Mouse (Mus musculus): ENCODE measurements at regions not wholly inside any gene's neighbourhood (a gene's known extent, or its start where the extent isn't known, plus 50 kb on each side); places are given as distances from the start of the nearest gene placed in this dataset.

DNA sequence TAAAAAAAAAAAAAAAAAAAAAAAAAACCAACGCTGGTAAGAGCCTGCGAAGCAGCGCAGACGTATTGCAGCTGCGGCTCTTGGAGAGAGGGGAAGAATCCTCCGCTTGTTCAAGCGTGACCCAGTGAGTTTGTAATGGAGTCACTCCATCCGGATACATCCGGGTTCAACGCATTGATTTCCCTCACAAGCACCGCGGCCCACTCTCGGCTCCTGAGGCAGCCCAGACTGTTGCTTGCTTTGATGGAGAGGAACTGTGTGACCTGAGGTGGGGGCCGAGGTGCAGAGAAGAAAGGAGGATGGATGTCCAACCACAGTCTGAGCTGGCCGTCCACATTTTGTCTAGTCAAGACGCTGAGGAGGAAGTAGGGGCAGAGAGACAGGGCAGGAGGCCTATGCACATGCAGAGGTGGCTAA, 68.0 kb upstream of the Arhgap5 start:
- H3K27me3 ChIP-seq (replicated peaks; ENCODE audit: control insufficient read depth, insufficient read depth, low read length), result no peaks in the 10 kb centered on the region
- no peak overlapping the region for H3K27ac ChIP-seq (replicated peaks; ENCODE audit: low read depth, low read length)
- no peaks in the 10 kb centered on the region for H3K4me1 ChIP-seq (ENCODE audit: control insufficient read depth, insufficient read depth, low read length)
- no peak overlapping the region for H3K9ac ChIP-seq (ENCODE audit: low read depth, low read length)
- no peak overlapping the region for H3K4me2 ChIP-seq (ENCODE audit: low read depth, low read length)
- no peaks in the 10 kb centered on the region for H3K9me3 ChIP-seq (ENCODE audit: control insufficient read depth, low read length)
- peak; percentile 44; the same call in 1 of the 2 replicates for ATAC-seq (ENCODE audit: low read depth)
- no peaks in the 10 kb centered on the region for H3K36me3 ChIP-seq (ENCODE audit: control insufficient read depth, insufficient read depth, low read length)
- 49% methylated on average over 16 of the region's 16 CpGs for WGBS
- no peak overlapping the region for H3K4me3 ChIP-seq (ENCODE audit: low read depth, low read length)
- peak; percentile 44 for DNase-seq (ENCODE audit: low spot score)

DNA sequence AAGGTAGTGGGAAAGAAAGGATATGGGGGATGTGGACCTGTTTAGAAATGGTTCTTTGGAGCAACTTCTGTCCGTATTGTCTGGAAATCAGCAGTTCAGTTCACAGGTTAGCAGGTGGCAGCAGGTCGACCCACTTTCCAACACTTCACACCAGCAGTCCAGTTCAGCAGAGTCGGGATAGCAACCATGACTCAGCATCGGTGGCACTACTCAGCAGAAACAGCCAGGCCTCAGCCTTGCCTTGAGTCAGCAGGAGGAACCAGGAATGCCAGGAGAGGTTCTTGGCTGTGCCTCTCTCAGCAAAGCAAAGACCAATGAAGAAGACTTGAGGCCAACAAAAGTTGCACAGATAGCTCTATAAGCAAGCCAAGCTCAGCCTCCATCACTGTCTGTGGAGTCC, 66.8 kb upstream of the Arhgap5 start:
- DNase-seq (ENCODE audit: low spot score) (no peak), ATAC-seq (ENCODE audit: low read depth) (no peak)
- H3K9me3 ChIP-seq (ENCODE audit: control insufficient read depth, low read length), result no peaks in the 10 kb centered on the region
- H3K4me3 ChIP-seq (ENCODE audit: low read depth, low read length), result no peak overlapping the region
- no peaks in the 10 kb centered on the region for H3K27me3 ChIP-seq (replicated peaks; ENCODE audit: control insufficient read depth, insufficient read depth, low read length)
- no peaks in the 10 kb centered on the region for H3K36me3 ChIP-seq (ENCODE audit: control insufficient read depth, insufficient read depth, low read length)
- H3K4me2 ChIP-seq (ENCODE audit: low read depth, low read length), result no peak overlapping the region
- no peak overlapping the region for H3K27ac ChIP-seq (replicated peaks; ENCODE audit: low read depth, low read length)
- 89% methylated on average over 4 of the region's 4 CpGs for WGBS
- no peaks in the 10 kb centered on the region for H3K4me1 ChIP-seq (ENCODE audit: control insufficient read depth, insufficient read depth, low read length)
- H3K9ac ChIP-seq (ENCODE audit: low read depth, low read length), result no peak overlapping the region

DNA sequence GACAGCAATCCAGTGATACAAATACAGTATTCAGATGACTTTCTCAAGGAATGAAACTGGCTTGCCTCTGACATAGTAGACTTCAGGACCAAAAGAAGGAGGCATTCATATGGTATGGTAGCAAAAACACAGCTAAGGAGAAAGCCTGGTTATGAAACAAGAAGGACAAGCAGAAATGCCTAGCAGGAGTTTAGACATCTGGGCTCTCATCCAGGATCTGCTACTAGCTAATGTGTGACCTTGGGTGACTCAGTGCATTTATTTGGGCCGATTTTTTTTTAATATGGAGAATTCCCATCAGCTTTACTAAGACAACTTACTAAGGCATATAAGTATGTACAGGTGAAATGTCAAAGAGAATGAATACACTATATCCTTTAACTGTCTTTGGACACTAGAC, 64.5 kb upstream of the Arhgap5 start:
- Histone ChIP-seq H3K4me1 (ENCODE audit: control insufficient read depth, insufficient read depth, low read length) (no peaks in the 10 kb centered on the region), H3K27ac (replicated peaks; ENCODE audit: low read depth, low read length) (no peak overlapping the region), H3K27me3 (replicated peaks; ENCODE audit: control insufficient read depth, insufficient read depth, low read length) (no peaks in the 10 kb centered on the region), H3K9ac (ENCODE audit: low read depth, low read length) (no peak overlapping the region), H3K4me2 (ENCODE audit: low read depth, low read length) (no peak overlapping the region), H3K36me3 (ENCODE audit: control insufficient read depth, insufficient read depth, low read length) (no peaks in the 10 kb centered on the region), H3K4me3 (ENCODE audit: low read depth, low read length) (no peak overlapping the region), H3K9me3 (ENCODE audit: control insufficient read depth, low read length) (no peaks in the 10 kb centered on the region)
- ATAC-seq (ENCODE audit: low read depth) (no peak), DNase-seq (ENCODE audit: low spot score) (no peak)
- 92% methylated on average over 1 of the region's 1 CpGs for WGBS

DNA sequence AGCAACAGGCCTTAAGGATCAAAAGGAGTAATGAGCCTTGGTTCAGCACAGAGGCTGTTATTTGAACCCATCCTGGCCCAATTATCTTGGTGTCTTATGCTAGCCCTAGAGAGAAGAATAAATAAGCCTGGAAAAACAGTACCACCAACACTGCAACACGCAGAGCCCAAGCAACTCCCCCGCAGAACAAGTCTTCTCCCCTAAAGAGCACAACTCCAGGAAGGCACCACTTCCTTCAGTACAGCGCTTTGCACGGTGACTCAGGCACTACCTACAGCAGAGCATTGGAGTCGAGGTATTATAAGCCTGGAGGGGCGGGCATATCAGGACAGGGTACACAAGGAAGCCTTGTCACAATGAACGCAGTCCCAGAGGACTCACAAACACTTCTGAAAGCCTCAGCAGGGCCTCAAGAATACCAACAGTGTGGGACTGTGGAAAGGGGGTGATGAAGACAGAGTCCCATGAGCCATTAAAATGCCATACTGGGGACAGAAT, 62.9 kb upstream of the Arhgap5 start:
- Histone ChIP-seq H3K4me1 (ENCODE audit: control insufficient read depth, insufficient read depth, low read length) (no peaks in the 10 kb centered on the region), H3K36me3 (ENCODE audit: control insufficient read depth, insufficient read depth, low read length) (no peaks in the 10 kb centered on the region), H3K4me2 (ENCODE audit: low read depth, low read length) (no peak overlapping the region), H3K4me3 (ENCODE audit: low read depth, low read length) (no peak overlapping the region), H3K27me3 (replicated peaks; ENCODE audit: control insufficient read depth, insufficient read depth, low read length) (no peaks in the 10 kb centered on the region), H3K9ac (ENCODE audit: low read depth, low read length) (no peak overlapping the region), H3K27ac (replicated peaks; ENCODE audit: low read depth, low read length) (no peak overlapping the region), H3K9me3 (ENCODE audit: control insufficient read depth, low read length) (no peaks in the 10 kb centered on the region)
- ATAC-seq (ENCODE audit: low read depth) (no peak), DNase-seq (ENCODE audit: low spot score) (no peak)
- WGBS, result 61% methylated on average over 7 of the region's 7 CpGs

DNA sequence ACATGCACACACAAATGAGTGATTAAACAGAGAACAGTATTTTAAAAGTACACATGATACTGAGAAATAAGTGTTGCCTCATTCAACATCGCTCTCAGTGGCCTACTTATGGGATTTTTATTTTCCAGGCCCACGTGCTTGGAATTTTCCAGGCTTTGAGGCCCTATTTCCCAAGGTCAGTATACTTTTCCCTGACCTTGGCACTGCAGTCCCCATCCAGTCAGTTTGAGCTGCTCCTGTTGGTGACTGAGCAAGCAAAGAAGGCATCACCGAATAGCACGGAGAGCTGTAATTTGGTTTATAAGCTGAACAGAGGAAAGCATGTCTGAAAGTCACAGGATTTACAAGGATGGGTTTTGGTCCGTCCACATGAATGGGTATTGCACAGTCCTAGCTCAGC, 61.4 kb upstream of the Arhgap5 start:
- Histone ChIP-seq H3K4me3 (ENCODE audit: low read depth, low read length) (no peak overlapping the region), H3K27ac (replicated peaks; ENCODE audit: low read depth, low read length) (no peak overlapping the region), H3K4me2 (ENCODE audit: low read depth, low read length) (no peak overlapping the region), H3K27me3 (replicated peaks; ENCODE audit: control insufficient read depth, insufficient read depth, low read length) (no peaks in the 10 kb centered on the region), H3K36me3 (ENCODE audit: control insufficient read depth, insufficient read depth, low read length) (no peaks in the 10 kb centered on the region), H3K9me3 (ENCODE audit: control insufficient read depth, low read length) (no peaks in the 10 kb centered on the region), H3K4me1 (ENCODE audit: control insufficient read depth, insufficient read depth, low read length) (no peaks in the 10 kb centered on the region), H3K9ac (ENCODE audit: low read depth, low read length) (no peak overlapping the region)
- no peak for ATAC-seq (ENCODE audit: low read depth)
- WGBS, result 88% methylated on average over 5 of the region's 5 CpGs
- no peak for DNase-seq (ENCODE audit: low spot score)

DNA sequence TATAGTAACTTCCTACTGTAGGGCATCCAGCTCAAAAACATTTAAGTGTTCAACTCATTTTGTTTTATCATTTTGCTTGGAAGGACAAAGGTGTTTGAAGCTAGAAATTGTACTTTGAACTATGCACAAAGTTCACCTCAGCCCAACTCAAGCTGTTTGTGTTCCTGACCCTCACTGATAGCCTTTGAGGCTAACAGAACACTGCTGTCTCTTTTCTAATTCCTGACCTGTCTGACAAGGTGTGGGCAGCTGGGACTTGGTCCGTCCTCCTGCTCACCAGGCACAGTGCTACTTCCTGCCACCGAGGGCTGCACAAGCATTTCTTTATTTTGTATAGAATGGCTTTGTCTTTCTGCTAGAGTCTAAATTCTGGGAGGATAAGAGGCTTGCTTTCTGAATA, 58.0 kb upstream of the Arhgap5 start:
- no peak overlapping the region for H3K27ac ChIP-seq (replicated peaks; ENCODE audit: low read depth, low read length)
- no peaks in the 10 kb centered on the region for H3K4me1 ChIP-seq (ENCODE audit: control insufficient read depth, insufficient read depth, low read length)
- H3K9me3 ChIP-seq (ENCODE audit: control insufficient read depth, low read length), result no peaks in the 10 kb centered on the region
- no peak overlapping the region for H3K9ac ChIP-seq (ENCODE audit: low read depth, low read length)
- no peak for DNase-seq (ENCODE audit: low spot score)
- ATAC-seq (ENCODE audit: low read depth), result no peak
- H3K27me3 ChIP-seq (replicated peaks; ENCODE audit: control insufficient read depth, insufficient read depth, low read length), result no peaks in the 10 kb centered on the region
- WGBS, result 38% methylated on average over 2 of the region's 2 CpGs
- H3K4me2 ChIP-seq (ENCODE audit: low read depth, low read length), result no peak overlapping the region
- no peaks in the 10 kb centered on the region for H3K36me3 ChIP-seq (ENCODE audit: control insufficient read depth, insufficient read depth, low read length)
- no peak overlapping the region for H3K4me3 ChIP-seq (ENCODE audit: low read depth, low read length)

DNA sequence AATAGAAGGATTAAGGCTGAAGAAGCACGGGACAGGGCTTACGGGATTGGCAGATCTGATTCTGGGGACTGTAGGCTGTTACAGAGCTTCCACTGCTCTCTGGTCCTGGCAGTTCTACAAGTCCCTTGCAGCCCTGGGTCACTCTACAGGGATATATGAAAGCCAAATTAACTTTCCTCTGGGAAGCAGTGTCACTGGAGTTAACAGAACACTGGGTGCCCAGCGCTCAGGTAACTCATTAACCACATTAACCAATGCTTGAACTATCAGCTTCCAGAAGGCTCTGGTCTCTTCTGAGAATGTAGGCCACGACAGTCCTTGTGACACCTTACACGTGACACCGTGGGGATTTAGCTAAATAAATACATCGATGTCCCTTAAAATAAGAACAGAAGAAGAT, 57.3 kb upstream of the Arhgap5 start:
- ATAC-seq (ENCODE audit: low read depth), result no peak
- WGBS, result 80% methylated on average over 7 of the region's 7 CpGs
- H3K27me3 ChIP-seq (replicated peaks; ENCODE audit: control insufficient read depth, insufficient read depth, low read length), result no peaks in the 10 kb centered on the region
- H3K9me3 ChIP-seq (ENCODE audit: control insufficient read depth, low read length), result no peaks in the 10 kb centered on the region
- H3K4me2 ChIP-seq (ENCODE audit: low read depth, low read length), result no peak overlapping the region
- DNase-seq (ENCODE audit: low spot score), result no peak
- no peaks in the 10 kb centered on the region for H3K4me1 ChIP-seq (ENCODE audit: control insufficient read depth, insufficient read depth, low read length)
- H3K36me3 ChIP-seq (ENCODE audit: control insufficient read depth, insufficient read depth, low read length), result no peaks in the 10 kb centered on the region
- H3K9ac ChIP-seq (ENCODE audit: low read depth, low read length), result no peak overlapping the region
- H3K4me3 ChIP-seq (ENCODE audit: low read depth, low read length), result no peak overlapping the region
- H3K27ac ChIP-seq (replicated peaks; ENCODE audit: low read depth, low read length), result no peak overlapping the region

DNA sequence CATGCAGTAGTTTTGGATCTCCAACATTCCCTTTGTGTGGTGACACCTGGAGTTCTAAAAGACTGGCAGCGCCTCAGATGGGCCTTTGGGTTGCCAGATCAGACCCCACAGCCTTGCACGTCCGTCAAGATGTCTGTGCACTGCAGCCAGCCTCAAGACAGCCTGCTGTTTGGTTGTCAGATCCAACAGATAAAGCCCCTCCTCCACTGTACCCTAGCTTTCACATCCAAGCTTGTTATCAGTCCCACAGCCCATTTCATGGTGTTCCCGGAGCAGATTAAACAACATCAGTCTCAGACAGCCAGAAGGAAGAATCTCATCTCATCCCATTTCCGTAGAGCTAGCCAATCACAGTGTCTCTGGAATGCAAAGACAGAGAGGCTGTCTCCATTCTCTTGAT, 56.3 kb upstream of the Arhgap5 start:
- Histone ChIP-seq H3K27ac (replicated peaks; ENCODE audit: low read depth, low read length) (no peak overlapping the region), H3K9ac (ENCODE audit: low read depth, low read length) (no peak overlapping the region), H3K4me1 (ENCODE audit: control insufficient read depth, insufficient read depth, low read length) (no peaks in the 10 kb centered on the region), H3K36me3 (ENCODE audit: control insufficient read depth, insufficient read depth, low read length) (no peaks in the 10 kb centered on the region), H3K4me3 (ENCODE audit: low read depth, low read length) (no peak overlapping the region), H3K9me3 (ENCODE audit: control insufficient read depth, low read length) (no peaks in the 10 kb centered on the region), H3K27me3 (replicated peaks; ENCODE audit: control insufficient read depth, insufficient read depth, low read length) (no peaks in the 10 kb centered on the region), H3K4me2 (ENCODE audit: low read depth, low read length) (no peak overlapping the region)
- no peak for DNase-seq (ENCODE audit: low spot score)
- 77% methylated on average over 5 of the region's 5 CpGs for WGBS
- no peak for ATAC-seq (ENCODE audit: low read depth)

DNA sequence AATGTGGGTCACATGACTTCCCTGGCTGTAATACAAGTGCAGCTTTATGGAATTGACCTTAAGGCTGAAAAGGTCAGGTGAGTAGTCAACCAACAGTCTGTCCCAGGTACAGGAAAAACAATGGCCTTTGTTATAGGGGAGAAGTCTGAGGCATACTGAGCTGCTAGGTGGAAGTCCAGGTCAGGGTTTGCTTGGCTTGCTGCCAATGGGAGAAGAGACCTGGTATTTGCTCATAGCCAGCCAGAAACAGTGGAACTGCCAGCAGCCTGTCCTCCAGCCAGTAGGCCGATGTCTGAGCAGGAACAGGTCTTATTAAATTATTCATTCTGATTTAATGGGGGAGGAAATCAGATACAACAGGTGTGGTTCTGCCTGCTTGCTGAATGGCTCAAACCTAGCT, 55.6 kb upstream of the Arhgap5 start:
- no peak overlapping the region for H3K9ac ChIP-seq (ENCODE audit: low read depth, low read length)
- H3K9me3 ChIP-seq (ENCODE audit: control insufficient read depth, low read length), result no peaks in the 10 kb centered on the region
- no peak overlapping the region for H3K27ac ChIP-seq (replicated peaks; ENCODE audit: low read depth, low read length)
- 54% methylated on average over 1 of the region's 1 CpGs for WGBS
- no peak overlapping the region for H3K4me2 ChIP-seq (ENCODE audit: low read depth, low read length)
- H3K4me1 ChIP-seq (ENCODE audit: control insufficient read depth, insufficient read depth, low read length), result no peaks in the 10 kb centered on the region
- H3K27me3 ChIP-seq (replicated peaks; ENCODE audit: control insufficient read depth, insufficient read depth, low read length), result no peaks in the 10 kb centered on the region
- DNase-seq (ENCODE audit: low spot score) (peak; percentile 43), ATAC-seq (ENCODE audit: low read depth) (no peak)
- H3K4me3 ChIP-seq (ENCODE audit: low read depth, low read length), result no peak overlapping the region
- no peaks in the 10 kb centered on the region for H3K36me3 ChIP-seq (ENCODE audit: control insufficient read depth, insufficient read depth, low read length)

Measured in embryonic facial prominence, embryonic 14.5 days (tissue).